8 mouse cellular contexts compared by ENCODE assay signal in the genomic region with DNA sequence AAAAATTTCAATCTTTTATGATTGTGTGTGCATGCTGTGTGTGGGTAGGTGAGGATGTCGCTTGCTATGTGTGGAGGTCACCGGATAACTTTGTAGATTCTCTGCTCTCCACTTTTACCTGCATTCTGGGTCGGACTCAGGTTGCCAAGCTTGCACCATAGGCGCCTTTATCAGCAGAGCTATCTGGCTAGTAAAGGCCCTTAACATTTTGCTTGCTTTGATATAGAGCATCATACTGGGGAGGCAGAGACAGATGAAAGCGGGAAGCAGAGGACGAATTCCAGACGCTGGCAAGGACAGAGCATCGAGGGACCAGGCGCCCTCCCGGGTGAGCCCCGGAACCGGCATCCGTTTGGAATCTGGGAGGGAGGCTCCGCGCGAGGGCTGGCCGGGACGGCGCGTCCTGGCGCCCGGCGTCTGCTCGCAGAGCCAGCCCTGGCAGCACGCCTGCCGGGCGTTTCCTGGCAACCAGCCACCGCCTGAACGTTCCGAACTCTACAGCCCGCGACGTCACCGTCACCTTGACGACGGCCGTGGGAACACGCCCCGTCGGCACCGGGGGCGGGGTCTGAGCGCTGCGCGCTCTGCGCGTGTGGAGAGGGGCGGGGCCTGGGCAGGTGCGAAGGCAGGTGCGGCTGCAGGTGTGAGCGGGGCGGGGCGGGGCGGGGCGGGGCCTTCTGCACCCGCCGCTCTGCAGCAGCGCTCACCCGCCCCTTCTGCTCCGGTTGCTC. TPM values are rescaled to one million over a fixed set of nuclear protein-coding genes. Genes with fewer than 3 reads are reported as not detected.
DNase-seq lines count a peak whose midpoint lies in the region; ATAC-seq lines count a peak whose summit lies in the region.

No protein-coding gene starts in this region.

- H3K27ac ChIP-seq in hindbrain, embryonic 14.5 days, result peak overlapping the region; percentile 77

- H3K27me3 ChIP-seq in hindbrain, embryonic 14.5 days (ENCODE audit: control insufficient read depth, insufficient read depth, low read length), result no peaks in the 10 kb centered on the region

- H3K36me3 ChIP-seq in hindbrain, embryonic 14.5 days (replicated peaks; ENCODE audit: control insufficient read depth, insufficient read depth), result no peaks in the 10 kb centered on the region

- peak overlapping the region; percentile 70 for H3K4me2 ChIP-seq in hindbrain, embryonic 14.5 days (replicated peaks)

- peak; percentile 95 for DNase-seq in T-cell, adult 2 months (ENCODE audit: low spot score)
- peak; percentile 99 to 100 for DNase-seq in cerebellum, postnatal 25 days
- DNase-seq in frontal cortex, postnatal 25 days (ENCODE audit: low spot score in 2 of 2), result peak; percentile 95
- peak; percentile 99 for DNase-seq in hindbrain, embryonic 14.5 days (ENCODE audit: low spot score)
- peak; percentile 99 for DNase-seq in layer of hippocampus, postnatal 25 days (ENCODE audit: extremely low spot score in 1 of 2, low spot score in 1 of 2)
- peak; percentile 100 for DNase-seq in lung, postnatal 14 days
- DNase-seq in retina, adult 2 months (ENCODE audit: low read depth, low spot score), result peak; percentile 84
- peak; percentile 97 for DNase-seq in thymus, postnatal 25 days

- ATAC-seq in hindbrain, embryonic 14.5 days (ENCODE audit: low FRiP score), result peak; percentile 94

- peak overlapping the region; percentile 45 for H3K9ac ChIP-seq in hindbrain, embryonic 14.5 days

- WGBS in hindbrain, embryonic 14.5 days, result 2% methylated on average over 59 of the region's 60 CpGs

- 0 out of 2 replicates have a peak, but pooled peaks cover 3% of the 10 kb centered on the region for H3K4me1 ChIP-seq in hindbrain, embryonic 14.5 days (replicated peaks; ENCODE audit: control insufficient read depth, insufficient read depth, low read length)

- peak overlapping the region; percentile 39 for H3K4me3 ChIP-seq in hindbrain, embryonic 14.5 days (replicated peaks; ENCODE audit: low read length)

- no peaks in the 10 kb centered on the region for H3K9me3 ChIP-seq in hindbrain, embryonic 14.5 days (ENCODE audit: control insufficient read depth, low read length)

RNA-seq across cellular contexts. Expression of a gene that starts 12.5 kb away (rescaled TPM):
- 0.04 TPM in 1 of 2 replicates, not detected in the other for polyA plus RNA-seq in hindbrain, embryonic 14.5 days (2014; fragmentation: Nextera tagmentation; extraction: Ambion mirVana)
- total RNA-seq in layer of hippocampus, postnatal 25 days (2021), result under 1 TPM; 0.07 to 0.19 TPM

RNA-seq across cellular contexts. Expression of a gene that starts 26.5 kb away (rescaled TPM):
- polyA plus RNA-seq in hindbrain, embryonic 14.5 days (2014; fragmentation: Nextera tagmentation; extraction: Ambion mirVana), result 0.68 and 0.80 TPM in 2 replicates
- total RNA-seq in layer of hippocampus, postnatal 25 days (2021), result 10 to 100 TPM; 14.5 to 15.9 TPM

RNA-seq across cellular contexts. Expression of a gene that starts 58.7 kb away (rescaled TPM):
- 6.5 and 9.0 TPM in 2 replicates for polyA plus RNA-seq in hindbrain, embryonic 14.5 days (2014; fragmentation: Nextera tagmentation; extraction: Ambion mirVana)
- 10 to 100 TPM; 31.0 to 37.4 TPM for total RNA-seq in layer of hippocampus, postnatal 25 days (2021)

Comparison
In these comparisons a context has a peak if more than half of its experiments do, and no peak if none do; other contexts are left out.
1. Peak in every context shown above with its lines: DNase-seq, ATAC-seq, H3K4me3 ChIP-seq and H3K27ac ChIP-seq.